Mouse (Mus musculus) limb, embryonic 10.5 days (tissue): ENCODE results near the gene Zmpste24. TPM values are rescaled to one million over a fixed set of nuclear protein-coding genes. Genes with fewer than 3 reads are reported as not detected.

ENCODE experiments used
- polyA plus RNA-seq: library from polyadenylated mRNA; unstranded; fragments of >200 nt; fragmentation: Nextera tagmentation; extraction: Ambion mirVana; gene quantifications from 2 replicates; pipeline ENCODE4 v1.2.1, GENCODE M21; 2016

Zmpste24 gene
- polyA plus RNA-seq, 1 experiment from 2014 or later: 26.4 TPM

Other genes with a start within 250 kb of the Zmpste24 start
- 0.24 and 0.39 TPM in 2 replicates for gene Rims3, start 243.4 kb downstream of the Zmpste24 start, polyA plus RNA-seq
- 36.4 and 37.3 TPM in 2 replicates for gene Exo5, start 173.2 kb downstream of the Zmpste24 start, polyA plus RNA-seq
- 11.5 and 11.9 TPM in 2 replicates for gene Zfp69, start 146.5 kb downstream of the Zmpste24 start, polyA plus RNA-seq
- gene Smap2, start 81.0 kb downstream of the Zmpste24 start, polyA plus RNA-seq: 14.2 and 14.3 TPM in 2 replicates
- gene Col9a2, start 58.9 kb downstream of the Zmpste24 start, polyA plus RNA-seq: 1.1 and 9.1 TPM in 2 replicates
- gene Tmco2, start 11.0 kb upstream of the Zmpste24 start, polyA plus RNA-seq: not detected in 2 replicates
- 24.8 and 29.3 TPM in 2 replicates for gene Rlf, start 116.8 kb upstream of the Zmpste24 start, polyA plus RNA-seq
- not detected in 2 replicates for gene Gm12888, start 226.7 kb upstream of the Zmpste24 start, polyA plus RNA-seq